Mouse (Mus musculus): ENCODE data around the gene Mast4.

The Mast4 gene

GRCm38 (mm10) chr13:102695121-102695905 is 639.0 kb downstream of the Mast4 start:
- no peak for DNase-seq (ENCODE audit: low read depth, low spot score)

GRCm38 (mm10) chr13:102694154-102694553 is 640.1 kb downstream of the Mast4 start:
- no peak for DNase-seq (ENCODE audit: low read depth, low spot score)

DNA sequence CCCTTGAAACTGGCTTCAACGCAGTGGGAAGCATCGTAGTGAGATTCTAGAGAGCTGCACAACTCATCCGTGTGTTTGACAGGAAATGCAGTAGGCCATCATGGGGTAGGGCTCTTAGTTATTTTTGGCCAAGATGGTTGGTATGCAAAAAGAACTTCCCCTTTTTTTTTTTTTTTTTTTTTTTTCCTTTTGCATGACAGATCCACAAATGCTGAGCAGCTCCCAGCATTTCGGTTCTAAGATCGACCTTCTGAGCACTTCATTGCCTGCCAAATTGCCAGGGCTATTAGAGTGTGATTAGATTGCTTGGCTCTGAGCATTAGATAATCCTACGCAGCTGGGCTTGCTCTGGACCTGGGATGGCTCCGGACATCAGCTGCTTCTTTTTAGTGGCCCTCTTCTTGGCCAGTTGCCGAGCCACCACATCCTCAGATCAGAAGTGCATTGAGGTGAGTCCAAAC is 640.9 kb downstream of the Mast4 start, which contains the start of gene Cd180:
Gene Cd180 (plus strand): TSS at position 218 of the 461 bp plus-strand sequence.
- no peak for DNase-seq (ENCODE audit: low read depth, low spot score)

GRCm38 (mm10) chr13:102691408-102692150 is 642.7 kb downstream of the Mast4 start:
- DNase-seq (ENCODE audit: low read depth, low spot score), result no peak

DNA sequence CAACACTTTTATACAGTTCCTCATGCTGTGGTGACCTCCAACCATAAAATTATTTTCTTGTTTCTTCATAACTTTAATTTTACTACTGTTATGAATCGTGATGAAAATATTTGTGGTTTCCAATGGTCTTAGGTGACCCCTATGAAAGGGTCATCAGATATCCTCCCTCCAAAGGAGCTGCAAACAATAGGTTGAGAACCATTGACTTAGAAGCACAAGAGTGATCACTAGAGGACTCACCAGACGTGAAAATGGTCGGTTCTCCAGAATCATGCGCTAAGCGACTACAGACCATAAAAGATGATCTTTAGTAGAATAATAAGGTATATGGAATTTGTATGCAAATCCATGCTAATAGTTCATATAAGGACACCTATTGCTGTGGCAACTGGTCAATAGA is 644.1 kb downstream of the Mast4 start:
- no peak for DNase-seq (ENCODE audit: low read depth, low spot score)

- no peak for DNase-seq (ENCODE audit: low read depth, low spot score)
Observed at GRCm38 (mm10) chr13:102689201-102690090, 644.9 kb downstream of the Mast4 start.

- no peak for DNase-seq (ENCODE audit: low read depth, low spot score)
Observed at GRCm38 (mm10) chr13:102688121-102688520, 646.2 kb downstream of the Mast4 start.

DNA sequence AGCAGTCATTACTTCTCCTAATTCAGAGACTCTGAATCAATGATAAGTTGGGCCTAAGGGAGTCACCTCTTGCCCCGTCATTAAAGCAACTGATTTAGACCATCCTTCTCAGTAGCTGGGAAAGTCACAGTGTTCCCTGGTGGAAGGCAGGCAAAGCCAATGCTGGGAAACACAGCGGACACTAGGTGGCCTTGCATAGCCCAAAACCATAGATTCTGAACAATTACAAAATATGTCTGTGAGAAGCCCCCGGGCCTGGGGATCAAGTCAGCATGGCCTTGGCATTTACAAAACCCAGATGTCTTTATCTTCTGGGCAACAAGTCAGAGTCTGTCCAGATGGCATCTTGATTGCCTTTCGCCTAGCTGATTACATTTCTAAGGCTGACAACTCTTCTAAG is 649.4 kb downstream of the Mast4 start:
- DNase-seq (ENCODE audit: low read depth, low spot score), result no peak
